Mouse (Mus musculus): ENCODE data around the gene Scn3b. TPM values are rescaled to one million over a fixed set of nuclear protein-coding genes. Genes with fewer than 3 reads are reported as not detected.

The Scn3b gene
- total RNA-seq, 2 experiments from 2014 or later, result 115 to 118 TPM

- no peak for DNase-seq (ENCODE audit: low spot score in 2 of 2)
Measured at GRCm38 (mm10) chr9:40334617-40335016, 65.6 kb downstream of the Scn3b start.

GRCm38 (mm10) chr9:40336701-40337100 lies 67.7 kb downstream of the Scn3b start:
- no peak for DNase-seq (ENCODE audit: low spot score in 2 of 2)

- DNase-seq (ENCODE audit: low spot score in 2 of 2), result no peak
Measured at GRCm38 (mm10) chr9:40337131-40337820, 68.3 kb downstream of the Scn3b start.

GRCm38 (mm10) chr9:40339578-40339977 lies 70.6 kb downstream of the Scn3b start:
- no peak for DNase-seq (ENCODE audit: low spot score in 2 of 2)

Other genes with a start within 250 kb of the Scn3b start
- gene Olfr981, start 247.8 kb upstream of the Scn3b start, total RNA-seq (2021), result not detected
- not detected for gene Olfr982, start 195.4 kb upstream of the Scn3b start, total RNA-seq (2021)
- not detected for gene Olfr983, start 175.6 kb upstream of the Scn3b start, total RNA-seq (2021)
- gene Olfr984, start 155.0 kb upstream of the Scn3b start, total RNA-seq (2021), result not detected
- not detected for gene Olfr985, start 139.0 kb upstream of the Scn3b start, total RNA-seq (2021)
- not detected for gene Tmem225, start 121.1 kb upstream of the Scn3b start, total RNA-seq (2021)
- gene Olfr986, start 88.3 kb upstream of the Scn3b start, total RNA-seq (2021), result not detected
- gene Zfp202, start 76.9 kb upstream of the Scn3b start, total RNA-seq (2021), result 1 to 10 TPM; 3.4 to 3.6 TPM

Measured in left cerebral cortex, adult 18-20 months (tissue).